Mouse (Mus musculus): Measurements from ENCODE around the gene Frmd4a. TPM values are rescaled to one million over a fixed set of nuclear protein-coding genes. Genes with fewer than 3 reads are reported as not detected.

Gene Frmd4a
- total and polyA plus RNA-seq, 3 experiments = 32.6 to 55.7 (median 43.6) TPM

GRCm38 (mm10) chr2:4400771-4401596 lies 383.5 kb downstream of the Frmd4a start:
- no peak for ATAC-seq (ENCODE audit: extremely low read depth, insufficient number of reproducible peaks, low FRiP score, poor library complexity, severe bottlenecking)
- TF ChIP-seq CTCF (IDR thresholded peaks at IDR 0.05; ENCODE audit: low read depth, low read length) (no peak), GATA1 (IDR thresholded peaks at IDR 0.05; ENCODE audit: borderline replicate concordance, low read length) (no peak)
- H3K36me3 ChIP-seq (replicated peaks) = no peaks in the 10 kb centered on the region
- H3K4me3 ChIP-seq (ENCODE audit: low read depth, low read length) = no peak overlapping the region
- no peak for DNase-seq (ENCODE audit: low spot score)
- no peaks in the 10 kb centered on the region for H3K9me3 ChIP-seq (replicated peaks)
- no peaks in the 10 kb centered on the region for H3K4me1 ChIP-seq (ENCODE audit: insufficient read depth, low read depth, low read length)
- H3K27me3 ChIP-seq (ENCODE audit: insufficient read depth, low read length) = peaks cover 5% of the 10 kb centered on the region; the same call in 1 of the 2 replicates

- no peak for DNase-seq (ENCODE audit: low spot score)
These were observed 384.4 kb downstream of the Frmd4a start for GRCm38 (mm10) chr2:4401597-4402581.

GRCm38 (mm10) chr2:4406977-4407376 lies 389.5 kb downstream of the Frmd4a start:
- H3K9me3 ChIP-seq (replicated peaks) = no peaks in the 10 kb centered on the region
- no peak for DNase-seq (ENCODE audit: low spot score)
- no peak for ATAC-seq (ENCODE audit: extremely low read depth, insufficient number of reproducible peaks, low FRiP score, poor library complexity, severe bottlenecking)
- H3K36me3 ChIP-seq (replicated peaks) = no peaks in the 10 kb centered on the region
- no peak overlapping the region for H3K4me3 ChIP-seq (ENCODE audit: low read depth, low read length)
- TF ChIP-seq GATA2 (IDR thresholded peaks at IDR 0.05; ENCODE audit: borderline replicate concordance, low read depth, low read length) (no peak), POLR2AphosphoS5 (IDR thresholded peaks at IDR 0.05; ENCODE audit: insufficient replicate concordance, low read depth, low read length) (no peak), CTCF (IDR thresholded peaks at IDR 0.05; ENCODE audit: low read depth, low read length) (no peak)
- H3K4me1 ChIP-seq (ENCODE audit: insufficient read depth, low read depth, low read length) = no peaks in the 10 kb centered on the region
- H3K27me3 ChIP-seq (ENCODE audit: insufficient read depth, low read length) = peaks cover 7% of the 10 kb centered on the region

More at GRCm38 (mm10) chr2:4401597-4402581, 384.4 kb downstream of the Frmd4a start:
- Histone ChIP-seq H3K9me3 (replicated peaks) (no peaks in the 10 kb centered on the region), H3K4me3 (ENCODE audit: low read depth, low read length) (no peak overlapping the region), H3K4me1 (ENCODE audit: insufficient read depth, low read depth, low read length) (no peaks in the 10 kb centered on the region), H3K36me3 (replicated peaks) (no peaks in the 10 kb centered on the region), H3K27me3 (ENCODE audit: insufficient read depth, low read length) (peaks cover 5% of the 10 kb centered on the region; the same call in 1 of the 2 replicates)
- no peak for ATAC-seq (ENCODE audit: extremely low read depth, insufficient number of reproducible peaks, low FRiP score, poor library complexity, severe bottlenecking)
- TF ChIP-seq GATA2 (IDR thresholded peaks at IDR 0.05; ENCODE audit: borderline replicate concordance, low read depth, low read length) (no peak), TAL1 (conservative IDR thresholded peaks at IDR 0.05; ENCODE audit: low read depth, low read length) (no peak), CTCF (IDR thresholded peaks at IDR 0.05; ENCODE audit: low read depth, low read length) (no peak), POLR2AphosphoS5 (IDR thresholded peaks at IDR 0.05; ENCODE audit: insufficient replicate concordance, low read depth, low read length) (no peak), GATA1 (IDR thresholded peaks at IDR 0.05; ENCODE audit: borderline replicate concordance, low read length) (no peak)

GRCm38 (mm10) chr2:4409810-4410433 lies 392.4 kb downstream of the Frmd4a start:
- TF ChIP-seq POLR2AphosphoS5 (IDR thresholded peaks at IDR 0.05; ENCODE audit: insufficient replicate concordance, low read depth, low read length) (no peak), GATA2 (IDR thresholded peaks at IDR 0.05; ENCODE audit: borderline replicate concordance, low read depth, low read length) (no peak), CTCF (IDR thresholded peaks at IDR 0.05; ENCODE audit: low read depth, low read length) (no peak), GATA1 (IDR thresholded peaks at IDR 0.05; ENCODE audit: borderline replicate concordance, low read length) (no peak), TAL1 (conservative IDR thresholded peaks at IDR 0.05; ENCODE audit: low read depth, low read length) (no peak)
- ATAC-seq (ENCODE audit: extremely low read depth, insufficient number of reproducible peaks, low FRiP score, poor library complexity, severe bottlenecking) = no peak
- no peak overlapping the region for H3K4me3 ChIP-seq (ENCODE audit: low read depth, low read length)

DNA sequence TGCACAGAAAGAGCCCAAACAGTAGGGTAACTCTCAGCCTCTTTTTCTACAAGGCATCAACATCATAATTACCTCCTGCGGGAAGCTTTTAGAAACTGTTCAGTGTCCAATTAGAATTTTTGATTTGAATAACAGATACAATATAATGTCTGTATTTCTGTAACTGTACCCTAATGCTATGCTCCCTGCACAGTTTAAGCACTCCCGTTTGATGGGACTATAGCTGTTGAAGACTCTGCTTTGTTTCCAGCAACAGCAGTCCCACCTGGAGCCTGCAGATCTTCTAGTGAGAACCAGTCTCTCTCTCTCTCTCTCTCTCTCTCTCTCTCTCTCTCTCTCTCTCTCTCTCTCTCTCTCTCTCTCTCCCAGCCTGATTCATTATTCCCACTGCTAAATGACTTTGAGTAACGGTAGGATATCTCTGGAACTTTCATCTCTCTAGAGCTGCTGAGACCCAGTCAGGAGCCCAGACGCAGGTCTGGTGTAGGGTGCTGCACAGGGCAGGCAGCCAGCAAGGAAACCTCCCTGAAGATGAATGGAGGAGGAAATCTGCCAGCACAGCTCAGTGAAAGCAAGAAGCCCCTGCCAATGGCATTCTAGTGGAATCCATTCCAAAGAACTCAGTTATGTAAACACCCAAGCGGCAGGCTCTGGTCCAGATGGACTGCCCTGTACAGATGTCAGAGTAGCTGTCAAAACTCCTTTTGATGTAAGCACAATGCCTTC lies 395.5 kb downstream of the Frmd4a start:
- Histone ChIP-seq H3K36me3 (replicated peaks) (no peaks in the 10 kb centered on the region), H3K9me3 (replicated peaks) (no peaks in the 10 kb centered on the region), H3K27me3 (ENCODE audit: insufficient read depth, low read length) (peaks cover 3% of the 10 kb centered on the region), H3K4me1 (ENCODE audit: insufficient read depth, low read depth, low read length) (no peaks in the 10 kb centered on the region), H3K4me3 (ENCODE audit: low read depth, low read length) (no peak overlapping the region)
- DNase-seq (ENCODE audit: low spot score) (no peak), ATAC-seq (ENCODE audit: extremely low read depth, insufficient number of reproducible peaks, low FRiP score, poor library complexity, severe bottlenecking) (no peak)
- TF ChIP-seq POLR2AphosphoS5 (IDR thresholded peaks at IDR 0.05; ENCODE audit: insufficient replicate concordance, low read depth, low read length) (no peak), GATA2 (IDR thresholded peaks at IDR 0.05; ENCODE audit: borderline replicate concordance, low read depth, low read length) (no peak)

More at GRCm38 (mm10) chr2:4409810-4410433, 392.4 kb downstream of the Frmd4a start:
- no peaks in the 10 kb centered on the region for H3K4me1 ChIP-seq (ENCODE audit: insufficient read depth, low read depth, low read length)
- no peaks in the 10 kb centered on the region for H3K9me3 ChIP-seq (replicated peaks)
- no peak for DNase-seq (ENCODE audit: low spot score)
- H3K27me3 ChIP-seq (ENCODE audit: insufficient read depth, low read length) = peaks cover 3% of the 10 kb centered on the region
- no peaks in the 10 kb centered on the region for H3K36me3 ChIP-seq (replicated peaks)

Data from G1E (cell line).